Mouse (Mus musculus) c-Kit-positive CD71-negative TER-119-negative erythroid progenitor cells, embryonic 14.5 days (primary cell): ENCODE data around the gene Rhoh.

ENCODE experiments used
- DNase-seq: peaks from one replicate; pipeline ENCODE4 v3.0.0-alpha.2; 2013; ENCODE audit warnings: low read depth

The Rhoh gene

DNA sequence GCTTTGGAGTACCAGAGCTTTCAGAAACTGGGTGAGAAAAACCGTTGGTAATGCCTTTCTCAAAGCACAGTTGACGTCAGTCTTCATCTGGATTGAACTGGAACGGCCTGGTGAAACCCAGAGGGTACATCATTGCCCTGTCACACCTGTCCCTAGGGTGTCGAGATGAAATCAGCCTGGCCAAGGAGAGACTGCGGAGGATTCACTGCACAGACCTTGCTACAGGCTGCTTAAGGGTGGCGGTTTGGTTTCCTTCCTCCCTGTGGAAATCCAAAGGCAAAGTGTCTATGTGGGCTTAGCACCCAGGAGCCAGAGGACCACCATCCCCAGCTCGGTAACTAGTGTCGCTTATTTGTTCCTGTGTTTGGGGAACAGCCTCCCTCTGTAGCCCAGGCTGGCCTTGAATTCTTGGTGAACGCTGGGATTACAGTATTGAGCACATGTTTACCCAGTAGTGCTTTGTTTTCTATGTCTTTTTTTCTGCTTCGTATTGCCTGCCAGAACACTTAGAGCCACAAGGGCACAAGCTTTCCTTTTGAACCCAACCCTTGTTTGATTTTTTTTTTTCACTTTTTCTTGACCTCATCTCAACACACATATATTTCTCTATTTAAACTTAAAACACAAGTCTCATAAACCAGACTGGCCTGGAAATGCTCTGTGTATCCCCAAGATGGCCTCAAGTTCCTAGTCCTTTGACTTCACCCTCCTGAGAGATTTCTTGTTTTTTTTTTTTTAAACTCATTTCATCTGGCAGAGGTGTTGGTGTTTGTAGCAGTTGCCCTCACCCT is at the start of gene Rhoh:
Gene Rhoh (plus strand): TSS at position 60 of the 791 bp plus-strand sequence.
- DNase-seq = no peak

DNA sequence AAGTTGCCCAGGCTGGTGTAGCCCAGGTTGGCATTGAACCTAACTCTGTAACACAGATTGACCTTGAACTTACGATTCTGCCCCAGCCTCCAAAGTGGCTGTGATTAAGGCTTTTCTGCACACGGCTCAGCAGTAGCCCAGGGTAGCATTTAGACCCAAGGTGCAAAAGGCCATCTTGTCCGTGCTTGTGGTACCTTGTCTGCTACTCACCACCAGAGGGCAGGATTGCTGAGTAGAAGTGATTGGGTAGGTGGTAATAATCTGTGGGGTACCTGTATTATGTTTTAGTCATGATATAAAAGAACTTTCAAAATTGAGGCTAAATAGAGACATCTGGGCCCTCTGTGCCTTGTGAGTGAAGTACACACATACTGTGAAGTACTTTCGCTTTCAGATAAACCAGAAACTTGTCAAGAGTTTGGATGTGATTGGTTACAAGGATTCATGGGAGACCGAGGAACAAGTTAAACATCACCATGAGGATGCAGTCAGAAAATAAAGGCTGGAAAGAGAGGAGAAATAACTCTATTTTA is 37.3 kb upstream of the Rhoh start:
- DNase-seq = peak; percentile 34

DNA sequence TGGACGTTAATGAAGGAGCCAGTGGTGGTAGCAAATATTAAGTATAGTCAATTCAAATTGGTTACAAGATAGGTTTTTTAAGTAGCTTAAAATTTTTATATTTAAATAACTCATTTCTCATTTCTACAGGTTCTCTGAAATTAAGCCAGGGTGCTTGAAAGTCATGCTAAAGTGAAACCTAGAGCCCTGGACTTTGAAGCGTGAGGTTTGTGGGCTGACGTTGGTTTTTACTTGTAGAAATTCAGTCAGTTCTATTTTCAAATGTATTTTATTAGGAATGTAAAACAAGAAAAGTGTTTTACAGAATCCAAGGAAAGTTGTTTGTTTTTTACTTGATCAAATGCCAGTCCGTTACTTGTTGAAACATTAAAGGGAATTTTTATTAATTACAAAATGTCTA is 34.5 kb upstream of the Rhoh start:
- no peak for DNase-seq

DNA sequence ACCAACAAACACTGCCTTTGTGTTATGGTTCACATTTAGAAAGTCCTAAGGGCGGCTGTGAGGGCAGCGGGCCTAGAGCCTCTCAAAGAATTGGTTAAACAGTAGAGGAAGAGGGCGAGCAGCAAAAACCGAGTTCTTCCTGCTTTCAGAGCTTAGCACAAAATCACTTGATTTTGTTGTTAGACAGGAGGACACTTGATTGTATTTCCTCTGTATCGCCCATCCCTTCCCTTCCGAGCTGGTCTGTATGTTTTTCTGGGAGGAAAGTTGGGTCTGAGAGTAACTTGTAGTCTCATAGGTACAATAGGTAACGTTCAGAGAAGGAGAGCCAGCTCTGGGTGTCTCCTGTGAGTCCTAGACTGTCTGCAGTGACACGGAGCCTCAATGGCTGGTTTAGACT is 33.9 kb upstream of the Rhoh start:
- no peak for DNase-seq

DNA sequence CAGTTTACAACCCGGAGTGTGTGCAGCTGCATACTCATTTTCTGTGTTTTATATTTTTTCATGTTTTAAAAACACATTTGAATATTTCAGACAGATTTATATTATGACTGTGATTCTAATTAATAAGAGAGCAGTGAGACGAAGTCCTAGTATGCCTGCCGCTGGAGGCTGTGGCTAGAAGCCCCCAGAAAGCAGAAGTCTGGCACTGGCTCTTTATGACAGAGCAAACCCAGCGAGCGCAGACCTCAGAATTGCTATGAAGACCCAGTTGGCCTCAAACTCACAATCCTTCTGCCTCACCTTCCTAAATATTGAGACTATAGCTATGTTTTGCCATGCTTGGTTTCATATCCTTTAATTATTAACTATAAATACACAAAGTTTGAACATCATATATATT is 32.8 kb upstream of the Rhoh start:
- no peak for DNase-seq

DNA sequence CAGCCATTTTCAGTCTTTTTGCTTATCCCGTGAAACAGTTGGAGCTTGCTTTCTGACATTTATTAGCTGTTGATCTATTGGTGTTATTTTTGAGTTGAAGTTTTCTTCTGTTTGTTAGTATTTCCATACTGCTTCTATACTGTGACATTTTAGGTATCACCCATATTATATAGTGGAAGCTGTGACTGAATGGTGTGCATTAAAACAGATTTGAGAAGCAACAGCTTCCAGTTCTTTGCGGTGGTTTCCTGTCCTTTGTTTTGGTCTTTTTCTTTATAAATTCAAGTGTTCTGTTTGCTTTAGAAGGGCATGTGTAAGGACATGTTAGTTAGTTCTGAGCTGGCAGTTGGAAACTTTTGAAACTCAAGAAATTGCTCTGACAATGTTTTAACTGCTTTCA is 32.0 kb upstream of the Rhoh start:
- DNase-seq = no peak

DNA sequence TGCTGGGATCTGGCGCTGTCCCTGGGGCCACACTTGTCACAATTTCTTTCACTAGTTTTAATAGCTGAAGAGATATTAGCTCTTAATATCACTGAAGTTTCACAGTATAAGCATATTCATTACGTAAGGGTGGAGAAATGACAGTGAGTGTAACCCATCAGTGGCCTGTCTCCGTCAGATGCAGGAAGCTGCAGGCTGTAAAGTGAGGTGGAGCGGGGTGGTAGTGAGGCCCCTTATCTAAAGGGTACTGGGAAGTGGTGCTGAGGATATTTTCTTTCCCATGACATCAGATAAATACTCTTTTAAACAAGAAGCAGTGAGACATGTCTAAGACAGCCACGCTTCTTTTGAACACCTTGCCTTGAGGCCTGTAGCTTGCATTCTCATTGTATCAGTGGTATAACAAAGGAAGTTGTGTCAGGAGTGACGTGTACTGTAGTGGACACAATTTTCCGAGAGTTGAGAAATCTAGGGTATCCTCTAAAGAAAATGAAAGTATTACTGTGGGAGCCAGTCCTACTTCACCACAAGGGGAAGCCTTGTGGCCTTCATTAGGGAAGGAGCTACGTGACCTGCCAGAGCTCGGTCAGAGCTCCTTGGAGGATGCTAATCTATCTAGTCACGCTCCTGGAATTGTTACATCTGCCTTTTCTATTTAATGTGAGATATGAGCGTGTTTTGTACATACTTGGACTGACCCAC is 28.9 kb upstream of the Rhoh start:
- no peak for DNase-seq

DNA sequence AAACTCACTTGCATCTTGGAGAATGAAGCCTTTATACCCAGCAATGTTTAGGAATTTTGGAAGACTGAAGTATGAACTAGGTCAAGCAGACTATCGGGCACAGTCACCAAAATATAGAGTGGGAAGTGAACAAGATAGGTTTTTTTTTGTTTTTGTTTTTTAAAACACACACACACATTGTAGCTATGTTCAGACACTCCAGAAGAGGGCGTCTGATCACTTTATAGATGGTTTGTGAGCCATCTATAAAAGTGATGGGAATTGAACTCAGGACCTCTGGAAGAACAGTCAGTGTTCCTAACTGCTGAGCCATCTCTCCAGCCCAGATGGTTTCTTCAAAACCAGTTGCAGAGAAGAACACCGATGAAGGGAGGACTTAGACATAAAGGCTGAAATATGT is 27.9 kb upstream of the Rhoh start:
- DNase-seq = no peak

DNA sequence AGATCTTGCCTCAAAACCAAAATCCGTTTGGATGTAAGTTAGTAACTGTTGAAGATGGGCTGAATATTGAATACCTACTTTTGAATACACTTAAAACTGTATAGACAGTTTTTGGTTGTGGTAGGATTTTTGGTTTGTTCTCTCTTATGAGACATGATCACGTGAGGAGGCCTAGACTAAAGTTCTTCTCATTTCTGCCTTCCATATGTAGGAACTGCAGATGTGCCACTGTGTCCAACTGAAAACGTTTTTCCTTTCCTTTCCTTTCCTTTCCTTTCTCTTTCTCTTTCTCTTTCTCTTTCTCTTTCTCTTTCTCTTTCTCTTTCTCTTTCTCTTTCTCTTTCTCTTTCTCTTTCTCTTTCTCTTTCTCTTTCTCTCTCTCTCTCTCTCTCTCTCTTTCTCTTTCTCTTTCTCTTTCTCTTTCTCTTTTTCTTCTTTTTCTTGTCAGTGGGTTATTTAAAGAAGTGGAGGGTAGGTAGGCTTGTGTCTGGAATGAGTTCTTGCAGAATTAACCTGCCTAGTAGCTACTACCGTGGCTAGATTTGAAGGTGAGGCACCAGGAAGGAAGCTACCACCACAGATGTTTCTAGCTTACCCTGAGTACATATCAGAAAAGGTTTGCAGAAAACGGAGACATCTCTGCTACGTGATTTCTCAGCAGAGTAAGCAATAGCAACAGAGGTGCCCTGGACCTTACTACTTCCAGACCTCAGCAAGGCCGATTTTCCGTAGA is 27.1 kb upstream of the Rhoh start:
- no peak for DNase-seq

DNA sequence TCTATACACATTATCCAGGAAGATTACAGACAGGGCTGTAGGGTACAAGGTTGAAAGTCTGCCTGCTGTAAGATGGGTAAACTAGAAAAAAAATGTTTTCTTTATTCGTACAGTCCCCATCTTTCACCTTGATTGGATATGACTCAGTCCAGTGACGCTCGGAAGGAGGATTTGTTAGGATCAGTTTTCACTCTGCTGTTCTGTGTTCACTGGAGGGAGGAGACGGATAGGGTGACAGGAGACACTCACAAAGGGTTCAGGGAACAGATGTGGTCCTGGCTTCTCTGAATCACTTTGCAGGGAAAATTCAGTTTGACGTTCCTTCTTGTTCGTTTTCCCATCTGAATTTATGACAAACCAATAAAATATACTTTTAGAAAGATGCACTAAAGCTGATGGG is 23.0 kb upstream of the Rhoh start:
- no peak for DNase-seq

DNA sequence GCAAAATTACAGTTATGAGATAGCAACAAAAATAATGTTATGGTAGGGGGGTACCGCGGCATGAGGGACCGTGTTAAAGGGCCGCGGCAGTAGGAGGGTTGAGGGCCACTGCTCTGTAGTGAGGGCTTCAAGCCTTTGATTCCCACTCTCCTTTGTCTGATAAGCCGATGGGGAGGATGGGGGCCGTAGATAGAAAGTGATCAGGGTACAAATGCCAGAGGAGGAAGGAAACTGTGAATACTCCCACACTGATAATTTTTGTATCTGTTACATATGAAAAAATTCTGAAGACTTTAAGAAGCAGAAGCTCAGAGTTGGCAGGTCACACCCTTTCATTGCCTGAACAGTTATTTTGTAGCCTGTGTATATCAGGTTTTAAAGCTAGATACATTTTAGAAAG is 18.1 kb upstream of the Rhoh start:
- no peak for DNase-seq

DNA sequence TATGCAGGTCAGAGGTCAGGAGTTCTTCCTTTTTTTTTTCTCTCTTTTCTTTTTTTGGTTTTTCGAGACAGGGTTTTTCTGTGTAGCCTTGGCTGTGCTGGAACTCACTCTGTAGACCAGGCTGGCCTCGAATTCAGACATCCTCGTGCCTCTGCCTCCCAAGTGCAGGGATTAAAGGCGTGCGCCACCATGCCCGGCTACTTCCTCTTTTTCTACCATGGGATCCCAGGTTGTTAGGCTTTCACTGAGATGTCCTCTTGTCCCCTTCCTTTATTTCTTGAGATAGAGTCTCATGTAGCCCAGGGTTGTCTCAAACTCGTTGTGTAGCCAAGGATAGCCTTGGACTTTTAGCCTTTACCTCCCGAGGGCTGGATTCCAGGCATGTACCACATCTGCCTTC is 14.5 kb upstream of the Rhoh start:
- no peak for DNase-seq

DNA sequence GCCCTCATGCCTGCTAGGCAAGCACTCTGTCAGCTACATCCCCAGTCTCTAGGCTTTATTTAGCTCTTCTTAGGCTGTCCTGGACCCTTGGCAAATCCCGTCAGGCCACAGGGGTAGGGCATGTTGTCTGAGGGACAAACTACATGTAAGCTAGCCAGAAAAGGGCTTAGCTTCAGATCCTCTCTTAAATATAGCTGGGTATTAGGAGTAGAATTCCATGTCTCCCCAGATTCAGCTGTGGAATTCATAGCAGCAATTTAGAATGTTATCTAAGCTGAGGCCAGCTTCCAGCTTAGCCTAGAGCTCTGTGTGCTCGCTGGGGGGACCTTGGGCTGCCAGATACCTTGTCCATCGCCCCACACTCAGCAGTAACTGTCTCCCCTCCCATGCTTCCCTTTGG is 14.1 kb upstream of the Rhoh start:
- no peak for DNase-seq

DNA sequence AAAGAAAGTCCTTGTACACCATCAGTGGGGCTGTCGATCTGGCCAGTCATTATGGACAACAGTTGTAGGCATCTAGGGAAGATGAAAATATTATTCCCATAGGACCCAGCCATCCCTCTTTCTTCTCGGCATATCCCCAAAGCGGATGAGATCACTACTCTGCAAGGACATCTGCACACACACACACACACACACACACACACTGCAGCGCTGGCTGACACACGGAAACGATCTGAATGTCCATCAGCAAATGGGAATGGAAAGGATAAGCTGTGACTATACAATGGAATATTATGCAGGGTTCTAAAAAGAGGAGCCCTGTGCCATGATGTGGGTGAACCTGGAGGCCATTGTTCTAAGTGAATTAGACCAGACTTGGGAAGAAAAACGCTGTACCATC is 13.4 kb upstream of the Rhoh start:
- DNase-seq = no peak

DNA sequence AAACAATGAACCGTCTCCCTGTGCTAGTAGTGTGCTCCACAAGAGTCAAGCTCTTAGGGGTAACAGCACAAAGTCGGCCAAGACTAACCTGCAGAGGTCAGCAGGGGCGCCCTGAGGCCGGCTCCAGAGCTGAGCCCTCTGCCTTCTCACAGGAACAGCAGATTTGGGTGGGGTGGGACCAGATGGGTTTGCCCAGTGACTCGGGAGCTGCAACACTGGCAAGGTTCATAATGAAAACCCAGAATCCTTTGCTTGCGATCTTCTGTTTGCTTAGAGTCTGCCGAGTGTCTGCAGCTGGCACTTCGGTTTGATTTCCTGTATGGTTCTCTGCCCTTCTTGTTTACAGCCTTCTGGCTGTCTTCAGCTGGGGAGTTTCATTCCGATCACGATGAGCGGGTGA is 10.2 kb upstream of the Rhoh start:
- no peak for DNase-seq

DNA sequence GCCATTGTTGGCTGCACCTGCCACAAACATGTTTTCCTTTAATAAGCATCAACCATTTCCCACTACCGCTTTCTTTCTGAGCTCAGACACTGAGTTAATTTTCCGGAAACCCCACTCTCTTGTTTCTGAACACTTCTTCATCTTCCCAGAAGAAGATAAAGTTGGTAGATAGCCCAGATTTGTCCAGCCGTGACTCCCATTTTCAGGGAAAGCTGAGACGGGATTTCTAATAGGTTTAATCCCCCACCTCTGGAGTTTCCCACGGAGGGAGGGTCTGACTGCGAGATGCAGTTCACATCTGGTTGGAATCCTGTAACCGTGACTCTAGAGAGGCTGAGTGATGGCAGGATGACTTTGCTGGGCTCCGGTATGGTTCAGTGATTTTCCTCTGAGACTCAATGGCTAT is 6.2 kb upstream of the Rhoh start:
- no peak for DNase-seq

DNA sequence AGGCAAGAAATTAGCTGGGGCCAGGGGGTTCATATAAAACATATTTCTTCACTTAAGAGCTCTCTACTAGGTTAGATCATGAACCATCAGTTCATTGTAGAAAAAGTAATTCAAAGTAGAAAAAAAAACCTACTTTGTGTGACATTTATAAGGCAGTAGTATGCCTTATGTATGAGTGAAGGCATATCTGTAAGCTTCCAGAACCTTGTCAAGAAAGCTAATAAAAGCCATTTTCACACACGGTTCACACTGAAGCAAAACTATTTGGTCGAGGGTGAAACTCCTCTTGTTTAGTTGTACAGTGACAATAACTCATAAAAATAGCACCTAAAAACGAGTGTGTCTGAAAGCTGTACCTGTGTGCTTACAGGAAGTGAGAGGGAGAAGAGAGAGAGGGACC is 5.4 kb upstream of the Rhoh start:
- DNase-seq = no peak

DNA sequence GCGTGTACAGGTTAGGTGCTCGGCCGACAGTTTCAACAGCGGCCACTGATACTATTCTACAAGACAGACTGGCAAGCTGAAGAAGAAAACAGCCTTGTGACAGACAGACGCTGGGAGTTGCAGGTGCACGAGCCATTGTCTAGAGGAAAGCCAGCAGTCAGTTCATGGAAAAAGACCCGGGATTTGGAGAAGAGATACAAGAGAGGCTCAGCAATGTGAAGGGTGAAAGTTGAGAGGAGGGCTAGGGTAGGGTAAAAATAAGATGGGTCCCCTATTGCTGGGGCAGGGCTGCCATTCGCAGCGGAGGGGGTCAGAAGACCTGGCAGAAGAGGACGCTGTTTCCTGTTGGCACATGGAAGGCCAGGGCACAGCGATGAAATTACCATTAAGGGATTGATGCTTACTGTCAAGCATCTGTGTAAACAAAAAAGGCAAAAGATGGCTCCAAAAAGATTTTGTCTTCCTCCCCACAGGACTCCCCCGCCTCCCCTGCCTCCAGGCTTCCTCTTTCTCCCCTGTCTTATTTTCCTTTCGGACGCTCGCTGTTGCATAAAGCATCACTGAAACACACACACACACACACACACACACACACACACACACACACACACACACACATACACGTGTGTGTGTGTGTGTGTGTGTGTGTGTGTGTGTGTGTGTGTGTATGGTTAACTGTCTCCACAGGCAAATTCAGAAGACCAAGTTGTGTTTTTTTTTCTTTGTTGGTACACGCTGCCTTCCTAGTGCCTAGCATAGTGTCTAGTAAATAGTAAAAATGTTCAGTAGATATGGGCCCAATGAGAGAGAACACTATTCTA is 4.2 kb upstream of the Rhoh start:
- no peak for DNase-seq

DNA sequence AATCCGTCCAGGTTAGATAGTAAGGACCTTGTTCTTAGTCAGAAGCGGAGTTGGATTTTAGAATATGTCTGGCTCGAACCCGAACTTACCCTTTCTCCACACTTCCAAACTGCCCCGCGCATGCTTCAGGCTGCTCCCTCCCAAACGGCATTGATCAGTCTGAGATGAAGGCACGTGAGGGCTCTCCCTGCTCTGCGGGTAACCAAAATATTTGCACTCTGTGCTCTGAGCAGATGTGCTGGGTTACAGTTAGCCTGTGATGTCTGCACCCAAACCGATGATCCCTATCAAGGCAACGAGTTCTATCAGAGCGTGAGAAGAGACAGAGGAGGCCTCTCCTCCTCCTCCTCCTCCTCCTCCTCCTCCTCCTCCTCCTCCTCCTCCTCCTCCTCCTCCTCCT is 3.1 kb upstream of the Rhoh start:
- no peak for DNase-seq

DNA sequence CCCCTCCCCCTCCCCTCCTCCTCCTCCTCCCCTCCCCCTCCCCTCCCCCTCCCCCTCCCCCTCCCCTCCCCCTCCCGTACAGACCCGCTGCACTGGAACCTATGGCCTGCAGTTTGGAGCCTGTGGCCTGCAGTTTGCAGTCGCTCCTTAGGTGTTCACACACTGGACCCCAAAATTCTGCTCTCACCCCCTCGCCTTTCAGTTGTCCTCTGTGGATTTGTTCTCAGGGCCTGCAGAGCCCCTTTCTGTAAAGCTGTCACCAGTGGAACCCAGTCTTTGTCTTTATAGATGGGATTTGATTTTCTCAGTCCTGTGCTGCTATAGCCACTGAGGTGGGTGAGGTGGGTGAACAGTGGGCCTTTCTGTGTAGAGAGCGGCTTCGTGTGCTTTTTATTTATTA is 2.7 kb upstream of the Rhoh start:
- no peak for DNase-seq

DNA sequence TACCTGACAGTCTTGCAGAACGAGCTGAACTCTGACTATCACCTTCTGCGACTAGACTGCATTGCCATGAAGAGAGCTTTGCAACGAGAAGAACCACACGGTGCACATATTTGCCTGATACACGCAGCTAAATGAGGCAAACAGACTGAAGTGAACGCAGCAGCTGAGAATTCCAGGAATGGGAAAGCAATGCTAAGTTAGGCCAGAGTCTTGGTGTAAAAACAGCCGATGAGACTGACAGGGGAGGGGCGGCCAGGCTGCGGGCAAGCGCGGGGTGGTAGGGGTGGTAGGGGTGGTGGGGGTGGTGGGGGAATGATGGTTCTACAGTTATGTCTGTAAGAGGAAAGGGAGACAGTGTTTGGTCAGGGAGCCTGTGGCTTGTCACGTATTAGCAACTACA is 2.1 kb upstream of the Rhoh start:
- no peak for DNase-seq

DNA sequence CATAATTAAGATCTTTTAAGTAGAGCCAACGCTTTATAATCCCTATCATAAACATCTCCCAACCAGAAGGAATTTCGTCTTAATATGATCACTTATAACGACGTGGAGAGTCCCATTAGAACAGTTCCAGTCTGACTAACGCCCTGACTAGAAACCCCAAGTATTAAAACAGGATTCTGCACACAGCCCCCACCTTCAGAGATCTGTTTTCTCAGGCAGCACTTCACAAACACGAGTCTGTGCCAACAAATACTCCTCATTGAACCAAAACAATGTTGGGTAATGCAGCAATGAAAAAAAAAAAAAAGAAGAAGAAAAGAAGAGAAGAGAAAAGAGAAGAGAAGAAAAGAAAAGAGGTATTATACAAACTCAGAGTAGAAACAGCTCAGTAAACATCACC is 1.6 kb upstream of the Rhoh start:
- DNase-seq = no peak
